ENCODE assay signal across 9 mouse cellular contexts in genomic region chr1:181022265-181022664, GRCm38 (mm10). TPM values are rescaled to one million over a fixed set of nuclear protein-coding genes. Genes with fewer than 3 reads are reported as not detected.
DNase-seq lines count a peak whose midpoint lies in the region; TF ChIP-seq lines count a peak whose summit lies in the region.
"Had no signal": no experiment of that assay in that cellular context is flagged by ENCODE, and none has a peak within 500 bp of the region (broad histone marks: within the 10 kb centered on the region; RNA-seq: fewer than 3 reads in every experiment).

No protein-coding gene starts in this region.

- H3K4me3 ChIP-seq in gastrocnemius, adult 2 months: no peak overlapping the region

- H3K36me3 ChIP-seq in splenic B cell, adult 2 months (ENCODE audit: control insufficient read depth, insufficient read depth, low read length, poor library complexity, severe bottlenecking): no peaks in the 10 kb centered on the region

- no peaks in the 10 kb centered on the region for H3K27me3 ChIP-seq in splenic B cell, adult 2 months (ENCODE audit: control insufficient read depth, insufficient read depth, low read length, poor library complexity, severe bottlenecking)

- peak; percentile 61 for DNase-seq in gastrocnemius, adult 2 months
- no peak for DNase-seq in gastrocnemius, adult 8-10 months (ENCODE audit: low spot score in 2 of 2)
- DNase-seq in NIH3T3 (ENCODE audit: low read depth): peak; percentile 75
- DNase-seq in cerebellum, postnatal 14 days: peak; percentile 77 to 82
- peak; percentile 41 to 72 for DNase-seq in heart, postnatal 14 days
- peak; percentile 39 to 57 for DNase-seq in layer of hippocampus, postnatal 10 days (ENCODE audit: low spot score in 2 of 2)
- DNase-seq in lung, postnatal 14 days: peak; percentile 76
- peak; percentile 93 for DNase-seq in splenic B cell, adult 2 months (ENCODE audit: low read depth, low spot score)

- peak; percentile 74 for TF ChIP-seq CTCF in gastrocnemius, adult 2 months (IDR thresholded peaks at IDR 0.05)

- intact Hi-C loops in gastrocnemius, adult 2 months (cut with DNase I): no loop called here
- intact Hi-C loops in heart, postnatal 14 days (cut with DNase I): loop anchor here (5.0 kb wide), 1 partner anchor 35 kb away; no protein-coding TSS in a partner anchor

- H3K27ac ChIP-seq in gastrocnemius, adult 2 months: no peak overlapping the region

RNA-seq across cellular contexts. Expression of gene Ephx1, which starts 1.6 kb away (rescaled TPM):
- total RNA-seq in gastrocnemius, adult 2 months (2021): 10 to 100 TPM; 14.8 to 17.4 TPM
- 10 to 100 TPM; 14.5 to 20.7 (median 16.2) TPM for total RNA-seq in gastrocnemius, adult 8-10 months (2022)
- 10 to 100 TPM; 20.7 to 25.9 TPM for total RNA-seq in heart, postnatal 14 days (2021)
- total RNA-seq in layer of hippocampus, postnatal 10 days (2021): 10 to 100 TPM; 14.0 to 16.2 TPM

RNA-seq across cellular contexts. Expression of gene 9130409I23Rik, which starts 28.8 kb away (rescaled TPM):
- not detected for total RNA-seq in gastrocnemius, adult 2 months (2021)
- total RNA-seq in gastrocnemius, adult 8-10 months (2022): not detected
- not detected for total RNA-seq in heart, postnatal 14 days (2021)
- not detected for total RNA-seq in layer of hippocampus, postnatal 10 days (2021)
- total RNA-seq: adrenal gland, postnatal 4 days had no signal

Comparison
In these comparisons a context has a peak if more than half of its experiments do, and no peak if none do; other contexts are left out.
1. DNase-seq: peak in gastrocnemius, adult 2 months (single experiment), NIH3T3 (single experiment), cerebellum, postnatal 14 days (2 of 2), heart, postnatal 14 days (2 of 2), layer of hippocampus, postnatal 10 days (2 of 2), lung, postnatal 14 days (single experiment) and splenic B cell, adult 2 months (single experiment); none in gastrocnemius, adult 8-10 months (0 of 2).